Mouse (Mus musculus): ENCODE results near the gene Wdr62. TPM values are rescaled to one million over a fixed set of nuclear protein-coding genes. Genes with fewer than 3 reads are reported as not detected.

The Wdr62 gene
- polyA plus RNA-seq, 1 experiment from 2014 or later, result 3.1 TPM

- Histone ChIP-seq H3K4me3 (ENCODE audit: low read depth, low read length) (peak overlapping the region; percentile 44), H3K9me3 (ENCODE audit: low read length) (no peaks in the 10 kb centered on the region), H3K4me2 (ENCODE audit: low read depth, low read length) (peak overlapping the region; percentile 83), H3K9ac (replicated peaks) (peak overlapping the region; percentile 58), H3K4me1 (ENCODE audit: insufficient read depth) (peaks cover 16% of the 10 kb centered on the region; the same call in 1 of the 2 replicates), H3K27me3 (ENCODE audit: insufficient read depth, low read length) (no peaks in the 10 kb centered on the region), H3K27ac (ENCODE audit: low read depth) (peak overlapping the region; percentile 77), H3K36me3 (replicated peaks; ENCODE audit: insufficient read depth, low read length) (no peaks in the 10 kb centered on the region)
- peak; percentile 85 for ATAC-seq
- WGBS (ENCODE audit: insufficient replicate concordance), result 9% methylated on average over 11 of the region's 11 CpGs
- peak; percentile 38 for DNase-seq
- peak; percentile 54; the same call in 1 of the 2 replicates for TF ChIP-seq EP300 (IDR thresholded peaks at IDR 0.05; ENCODE audit: low read depth)
- no peak for TF ChIP-seq CTCF (IDR thresholded peaks at IDR 0.05; ENCODE audit: low read depth)
Observed at GRCm38 (mm10) chr7:30220008-30220356, 60.2 kb downstream of the Wdr62 start.

GRCm38 (mm10) chr7:30219293-30220007 lies 60.8 kb downstream of the Wdr62 start:
- TF ChIP-seq CTCF (IDR thresholded peaks at IDR 0.05; ENCODE audit: low read depth) (no peak), EP300 (IDR thresholded peaks at IDR 0.05; ENCODE audit: low read depth) (no peak)
- DNase-seq (peak; percentile 68), ATAC-seq (peak; percentile 79)
- Histone ChIP-seq H3K4me1 (ENCODE audit: insufficient read depth) (peaks cover 16% of the 10 kb centered on the region; the same call in 1 of the 2 replicates), H3K27ac (ENCODE audit: low read depth) (peak overlapping the region; percentile 77), H3K36me3 (replicated peaks; ENCODE audit: insufficient read depth, low read length) (no peaks in the 10 kb centered on the region), H3K9me3 (ENCODE audit: low read length) (no peaks in the 10 kb centered on the region), H3K4me2 (ENCODE audit: low read depth, low read length) (peak overlapping the region; percentile 83), H3K4me3 (ENCODE audit: low read depth, low read length) (peak overlapping the region; percentile 44), H3K27me3 (ENCODE audit: insufficient read depth, low read length) (no peaks in the 10 kb centered on the region), H3K9ac (replicated peaks) (peak overlapping the region; percentile 58)
- 3% methylated on average over 16 of the region's 16 CpGs for WGBS (ENCODE audit: insufficient replicate concordance)

- ATAC-seq (no peak), DNase-seq (no peak)
- Histone ChIP-seq H3K36me3 (replicated peaks; ENCODE audit: insufficient read depth, low read length) (no peaks in the 10 kb centered on the region), H3K27ac (ENCODE audit: low read depth) (no peak overlapping the region), H3K9me3 (ENCODE audit: low read length) (no peaks in the 10 kb centered on the region), H3K27me3 (ENCODE audit: insufficient read depth, low read length) (no peaks in the 10 kb centered on the region), H3K9ac (replicated peaks) (no peak overlapping the region), H3K4me1 (ENCODE audit: insufficient read depth) (peaks cover 16% of the 10 kb centered on the region; the same call in 1 of the 2 replicates), H3K4me3 (ENCODE audit: low read depth, low read length) (no peak overlapping the region), H3K4me2 (ENCODE audit: low read depth, low read length) (no peak overlapping the region)
- WGBS (ENCODE audit: insufficient replicate concordance), result 73% methylated on average over 2 of the region's 2 CpGs
- no peak for TF ChIP-seq CTCF (IDR thresholded peaks at IDR 0.05; ENCODE audit: low read depth)
- TF ChIP-seq EP300 (IDR thresholded peaks at IDR 0.05; ENCODE audit: low read depth), result no peak
Observed at GRCm38 (mm10) chr7:30217277-30217676, 62.9 kb downstream of the Wdr62 start.

- Histone ChIP-seq H3K36me3 (replicated peaks; ENCODE audit: insufficient read depth, low read length) (no peaks in the 10 kb centered on the region), H3K4me1 (ENCODE audit: insufficient read depth) (peaks cover 13% of the 10 kb centered on the region; the same call in 1 of the 2 replicates), H3K9ac (replicated peaks) (no peak overlapping the region), H3K4me2 (ENCODE audit: low read depth, low read length) (peak overlapping the region; percentile 52), H3K4me3 (ENCODE audit: low read depth, low read length) (no peak overlapping the region), H3K9me3 (ENCODE audit: low read length) (no peaks in the 10 kb centered on the region), H3K27ac (ENCODE audit: low read depth) (no peak overlapping the region), H3K27me3 (ENCODE audit: insufficient read depth, low read length) (no peaks in the 10 kb centered on the region)
- peak; percentile 57 for ATAC-seq
- DNase-seq, result peak; percentile 91
- under 1% methylated on average over 16 of the region's 16 CpGs for WGBS (ENCODE audit: insufficient replicate concordance)
- TF ChIP-seq EP300 (IDR thresholded peaks at IDR 0.05; ENCODE audit: low read depth) (no peak), CTCF (IDR thresholded peaks at IDR 0.05; ENCODE audit: low read depth) (peak; percentile 97)
Observed at GRCm38 (mm10) chr7:30216723-30217151, 63.5 kb downstream of the Wdr62 start.

GRCm38 (mm10) chr7:30215875-30216274 lies 64.3 kb downstream of the Wdr62 start:
- Histone ChIP-seq H3K27me3 (ENCODE audit: insufficient read depth, low read length) (no peaks in the 10 kb centered on the region), H3K9me3 (ENCODE audit: low read length) (no peaks in the 10 kb centered on the region), H3K4me3 (ENCODE audit: low read depth, low read length) (no peak overlapping the region), H3K4me1 (ENCODE audit: insufficient read depth) (peaks cover 13% of the 10 kb centered on the region; the same call in 1 of the 2 replicates), H3K36me3 (replicated peaks; ENCODE audit: insufficient read depth, low read length) (no peaks in the 10 kb centered on the region), H3K27ac (ENCODE audit: low read depth) (no peak overlapping the region), H3K4me2 (ENCODE audit: low read depth, low read length) (no peak overlapping the region), H3K9ac (replicated peaks) (no peak overlapping the region)
- ATAC-seq, result no peak
- 83% methylated on average over 3 of the region's 3 CpGs for WGBS (ENCODE audit: insufficient replicate concordance)
- TF ChIP-seq CTCF (IDR thresholded peaks at IDR 0.05; ENCODE audit: low read depth) (no peak), EP300 (IDR thresholded peaks at IDR 0.05; ENCODE audit: low read depth) (no peak)
- DNase-seq, result no peak

- Histone ChIP-seq H3K27me3 (ENCODE audit: insufficient read depth, low read length) (no peaks in the 10 kb centered on the region), H3K4me2 (ENCODE audit: low read depth, low read length) (no peak overlapping the region), H3K4me3 (ENCODE audit: low read depth, low read length) (no peak overlapping the region), H3K4me1 (ENCODE audit: insufficient read depth) (0 out of 2 replicates have a peak, but pooled peaks cover under 1% of the 10 kb centered on the region), H3K36me3 (replicated peaks; ENCODE audit: insufficient read depth, low read length) (no peaks in the 10 kb centered on the region), H3K27ac (ENCODE audit: low read depth) (no peak overlapping the region), H3K9me3 (ENCODE audit: low read length) (no peaks in the 10 kb centered on the region), H3K9ac (replicated peaks) (no peak overlapping the region)
- TF ChIP-seq EP300 (IDR thresholded peaks at IDR 0.05; ENCODE audit: low read depth) (no peak), CTCF (IDR thresholded peaks at IDR 0.05; ENCODE audit: low read depth) (no peak)
- ATAC-seq, result no peak
- 80% methylated on average over 3 of the region's 3 CpGs for WGBS (ENCODE audit: insufficient replicate concordance)
- DNase-seq, result no peak
Observed at GRCm38 (mm10) chr7:30213881-30214280, 66.3 kb downstream of the Wdr62 start.
